ENCODE assay signal across 8 mouse cellular contexts in the genomic region with DNA sequence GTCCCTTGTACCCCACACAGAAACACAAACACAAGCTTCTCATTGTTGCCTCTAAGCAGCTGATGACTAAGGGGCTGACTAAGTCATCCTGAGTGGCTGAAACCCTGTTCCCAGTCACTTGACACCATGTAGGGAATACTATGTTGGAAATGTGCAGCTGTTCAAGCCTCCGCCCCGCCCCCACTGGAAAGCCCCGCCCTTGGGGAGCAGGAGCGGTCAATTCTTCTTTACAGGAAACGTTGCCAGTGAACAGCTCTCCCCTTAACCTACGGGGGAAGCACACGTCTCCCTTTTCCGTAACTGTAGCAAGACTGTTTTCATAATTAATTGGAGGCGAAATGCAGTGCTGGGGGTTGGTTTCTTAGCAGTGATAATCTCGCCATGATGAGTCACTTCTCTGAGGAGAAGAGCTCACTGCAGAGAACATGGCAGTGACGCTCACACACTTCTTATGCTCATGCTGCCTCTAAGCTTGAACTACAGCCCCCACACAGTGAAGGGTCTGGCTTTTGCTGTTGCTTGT. TPM values are rescaled to one million over a fixed set of nuclear protein-coding genes. Genes with fewer than 3 reads are reported as not detected.
DNase-seq lines count a peak whose midpoint lies in the region; ATAC-seq and TF ChIP-seq lines count a peak whose summit lies in the region.

No protein-coding gene starts in this region.

- H3K27me3 ChIP-seq in forebrain, postnatal 0 days (ENCODE audit: insufficient read depth, low read length): no peaks in the 10 kb centered on the region
- H3K27me3 ChIP-seq in liver, embryonic 16.5 days (ENCODE audit: control insufficient read depth, insufficient read depth, low read depth, low read length): no peaks in the 10 kb centered on the region
- H3K27me3 ChIP-seq in neural tube, embryonic 13.5 days: no peaks in the 10 kb centered on the region

- peak overlapping the region; percentile 29; the same call in 1 of the 2 replicates for H3K9ac ChIP-seq in forebrain, postnatal 0 days
- peak overlapping the region; percentile 32 for H3K9ac ChIP-seq in liver, embryonic 16.5 days (ENCODE audit: low read depth, low read length)
- H3K9ac ChIP-seq in neural tube, embryonic 13.5 days: peak overlapping the region; percentile 42

- no peaks in the 10 kb centered on the region; the same call in 1 of the 2 replicates for H3K4me1 ChIP-seq in bone marrow, adult 2 months (ENCODE audit: control insufficient read depth, insufficient read depth, low read length)
- peaks cover 6% of the 10 kb centered on the region; the same call in 1 of the 2 replicates for H3K4me1 ChIP-seq in forebrain, postnatal 0 days (ENCODE audit: insufficient read depth)
- H3K4me1 ChIP-seq in liver, embryonic 16.5 days (ENCODE audit: control insufficient read depth, low read depth, low read length): peaks cover 3% of the 10 kb centered on the region; the same call in 1 of the 2 replicates
- peaks cover 13% of the 10 kb centered on the region; the same call in 1 of the 2 replicates for H3K4me1 ChIP-seq in neural tube, embryonic 13.5 days (replicated peaks)

- H3K27ac ChIP-seq in bone marrow, adult 2 months (ENCODE audit: control insufficient read depth, insufficient read depth, low read depth, low read length, poor library complexity): no peak overlapping the region
- H3K27ac ChIP-seq in forebrain, postnatal 0 days (ENCODE audit: low read depth, low read length): no peak overlapping the region
- 0 out of 2 replicates have a peak overlapping the region, but pooled peaks have one; percentile 1 for H3K27ac ChIP-seq in liver, embryonic 16.5 days (ENCODE audit: low read length)
- H3K27ac ChIP-seq in neural tube, embryonic 13.5 days (replicated peaks): peak overlapping the region; percentile 10

- H3K9me3 ChIP-seq in forebrain, postnatal 0 days (ENCODE audit: low read length): no peaks in the 10 kb centered on the region
- H3K9me3 ChIP-seq in liver, embryonic 16.5 days (replicated peaks; ENCODE audit: control insufficient read depth, low read length): no peaks in the 10 kb centered on the region
- no peaks in the 10 kb centered on the region for H3K9me3 ChIP-seq in neural tube, embryonic 13.5 days

- H3K36me3 ChIP-seq in forebrain, postnatal 0 days (ENCODE audit: insufficient read depth): no peaks in the 10 kb centered on the region
- no peaks in the 10 kb centered on the region for H3K36me3 ChIP-seq in liver, embryonic 16.5 days (ENCODE audit: control insufficient read depth, insufficient read depth)
- no peaks in the 10 kb centered on the region for H3K36me3 ChIP-seq in neural tube, embryonic 13.5 days

- TF ChIP-seq CTCF in bone marrow, adult 2 months (IDR thresholded peaks at IDR 0.05; ENCODE audit: control insufficient read depth, insufficient read depth, low read length): no peak
- TF ChIP-seq CTCF in forebrain, postnatal 0 days (IDR thresholded peaks at IDR 0.05; ENCODE audit: low read depth): no peak

- H3K4me3 ChIP-seq in bone marrow, adult 2 months (replicated peaks; ENCODE audit: control insufficient read depth, low read depth, low read length): peak overlapping the region; percentile 40
- peak overlapping the region; percentile 24 for H3K4me3 ChIP-seq in forebrain, postnatal 0 days (ENCODE audit: low read depth, low read length)
- H3K4me3 ChIP-seq in liver, embryonic 16.5 days (ENCODE audit: low read depth, low read length): peak overlapping the region; percentile 50
- H3K4me3 ChIP-seq in neural tube, embryonic 13.5 days: peak overlapping the region; percentile 27

- peak overlapping the region; percentile 43 for H3K4me2 ChIP-seq in forebrain, postnatal 0 days (ENCODE audit: low read depth)
- peak overlapping the region; percentile 48 for H3K4me2 ChIP-seq in liver, embryonic 16.5 days (ENCODE audit: low read depth, low read length)
- peak overlapping the region; percentile 42 for H3K4me2 ChIP-seq in neural tube, embryonic 13.5 days

- DNase-seq in forebrain, postnatal 0 days: peak; percentile 63
- DNase-seq in heart, postnatal 36 days: peak; percentile 77 to 79
- peak; percentile 77 for DNase-seq in layer of hippocampus, adult 11-12 months (ENCODE audit: low spot score)
- DNase-seq in thymus, postnatal 25 days: peak; percentile 51

- intact Hi-C loops in heart, postnatal 36 days (cut with DNase I): loop anchor here (2.0 kb wide), 1 partner anchor 28 kb away; the partner anchor contains the start of gene Cfl2

- ATAC-seq in CD4-positive, CD25-positive, alpha-beta regulatory T cell, adult 4 months: peak; percentile 60
- peak; percentile 85 for ATAC-seq in forebrain, postnatal 0 days
- peak; percentile 50; the same call in 1 of the 2 replicates for ATAC-seq in liver, embryonic 16.5 days (ENCODE audit: low read depth)
- ATAC-seq in neural tube, embryonic 13.5 days (ENCODE audit: low read depth): peak; percentile 66

- TF ChIP-seq POLR2A in bone marrow, adult 2 months (IDR thresholded peaks at IDR 0.05; ENCODE audit: borderline replicate concordance, control insufficient read depth, low read depth, low read length): no peak

- 1% methylated on average over 11 of the region's 11 CpGs for WGBS in bone marrow, adult 2 months
- WGBS in forebrain, postnatal 0 days: 9% methylated on average over 11 of the region's 11 CpGs
- WGBS in liver, embryonic 16.5 days (ENCODE audit: insufficient replicate concordance): 2% methylated on average over 11 of the region's 11 CpGs
- WGBS in neural tube, embryonic 13.5 days: 18% methylated on average over 11 of the region's 11 CpGs

RNA-seq across cellular contexts. Expression of gene Cfl2, which starts 27.7 kb away (rescaled TPM):
- 10 to 100 TPM; 24.0 to 28.2 TPM for polyA plus RNA-seq in CD4-positive, CD25-positive, alpha-beta regulatory T cell, adult 4 months (2017; shearing (Covaris generic))
- polyA plus RNA-seq in bone marrow, adult 2 months (2011; ENCODE audit: insufficient read depth, insufficient read length, low replicate concordance, missing spikeins): 16.2 and 16.6 TPM in 2 replicates
- 185 and 217 TPM in 2 replicates for total RNA-seq in forebrain, postnatal 0 days (2014; rRNA removed)
- 253 and 265 TPM in 2 replicates for polyA plus RNA-seq in forebrain, postnatal 0 days (2015; fragmentation: Nextera tagmentation; extraction: Ambion mirVana)
- 100 to 1,000 TPM; 379 to 384 TPM for total RNA-seq in heart, postnatal 36 days (2021)
- polyA plus RNA-seq in liver, embryonic 16.5 days (2015; fragmentation: Nextera tagmentation; extraction: Ambion mirVana): 38.0 and 43.2 TPM in 2 replicates
- polyA plus RNA-seq in neural tube, embryonic 13.5 days (2015; fragmentation: Nextera tagmentation; extraction: Ambion mirVana): 370 and 394 TPM in 2 replicates

RNA-seq across cellular contexts. Expression of gene Snx6, which starts 39.5 kb away (rescaled TPM):
- polyA plus RNA-seq in CD4-positive, CD25-positive, alpha-beta regulatory T cell, adult 4 months (2017; shearing (Covaris generic)): 100 to 1,000 TPM; 133 to 174 TPM
- 17.7 and 21.1 TPM in 2 replicates for polyA plus RNA-seq in bone marrow, adult 2 months (2011; ENCODE audit: insufficient read depth, insufficient read length, low replicate concordance, missing spikeins)
- total RNA-seq in forebrain, postnatal 0 days (2014; rRNA removed): 104 and 111 TPM in 2 replicates
- polyA plus RNA-seq in forebrain, postnatal 0 days (2015; fragmentation: Nextera tagmentation; extraction: Ambion mirVana): 142 and 152 TPM in 2 replicates
- total RNA-seq in heart, postnatal 36 days (2021): 10 to 100 TPM; 30.9 to 34.6 TPM
- polyA plus RNA-seq in liver, embryonic 16.5 days (2015; fragmentation: Nextera tagmentation; extraction: Ambion mirVana): 45.3 and 45.4 TPM in 2 replicates
- 168 and 182 TPM in 2 replicates for polyA plus RNA-seq in neural tube, embryonic 13.5 days (2015; fragmentation: Nextera tagmentation; extraction: Ambion mirVana)

Comparison
In these comparisons a context has a peak if more than half of its experiments do, and no peak if none do; other contexts are left out.
1. H3K27ac ChIP-seq: peak in liver, embryonic 16.5 days (single experiment) and neural tube, embryonic 13.5 days (single experiment); none in bone marrow, adult 2 months (single experiment) and forebrain, postnatal 0 days (single experiment).
2. Peak in every context shown above with its lines, with median percentiles within 50 percentile points of each other: ATAC-seq, H3K4me3 ChIP-seq, DNase-seq, H3K4me2 ChIP-seq and H3K9ac ChIP-seq.